In the genomic region with DNA sequence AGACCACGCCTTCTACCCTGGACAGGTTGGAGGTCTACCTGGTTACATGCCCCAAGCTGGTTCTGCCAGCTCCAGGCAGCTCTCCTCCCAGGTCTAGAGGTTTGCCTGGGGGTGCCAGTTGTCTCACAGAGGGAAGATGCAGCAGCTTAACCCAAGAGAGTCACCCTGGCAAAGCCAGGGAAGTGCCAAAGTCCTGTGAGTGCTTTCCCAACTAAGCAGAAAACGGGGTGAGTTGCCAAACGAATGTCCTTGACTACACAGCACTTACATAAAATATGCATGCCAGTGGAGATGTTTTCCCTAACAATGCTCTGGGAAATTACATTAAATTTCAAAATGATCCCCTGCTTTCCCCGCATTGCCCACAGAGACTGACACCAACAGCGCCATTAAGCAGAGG, we compare ENCODE assay signal across 27 mouse cellular contexts.
DNase-seq lines count a peak whose midpoint lies in the region; ATAC-seq and TF ChIP-seq lines count a peak whose summit lies in the region.
"Had no signal": no experiment of that assay in that cellular context is flagged by ENCODE, and none has a peak within 500 bp of the region (broad histone marks: within the 10 kb centered on the region; RNA-seq: fewer than 3 reads in every experiment).

No protein-coding gene starts in this region.

- H3K4me1 ChIP-seq in kidney, adult 2 months (ENCODE audit: control insufficient read depth, insufficient read depth, low read length): peaks cover 14% of the 10 kb centered on the region
- 0 out of 2 replicates have a peak, but pooled peaks cover 4% of the 10 kb centered on the region for H3K4me1 ChIP-seq in kidney, embryonic 16.5 days (ENCODE audit: insufficient read depth, low read length)
- peaks cover 3% of the 10 kb centered on the region; the same call in 1 of the 2 replicates for H3K4me1 ChIP-seq in intestine, embryonic 16.5 days (ENCODE audit: control insufficient read depth, insufficient read depth, low read length)
- H3K4me1 ChIP-seq: liver, embryonic 13.5 days had no signal

- no peak overlapping the region for H3K4me2 ChIP-seq in kidney, embryonic 16.5 days (replicated peaks; ENCODE audit: low read depth, low read length)
- H3K4me2 ChIP-seq in intestine, embryonic 16.5 days (ENCODE audit: low read depth, low read length): no peak overlapping the region
- H3K4me2 ChIP-seq: embryonic facial prominence, embryonic 15.5 days; forebrain, embryonic 12.5 days; hindbrain, embryonic 15.5 days; liver, embryonic 13.5 days; midbrain, embryonic 15.5 days; neural tube, embryonic 15.5 days had no signal

- no peak overlapping the region for H3K9ac ChIP-seq in kidney, embryonic 16.5 days (replicated peaks; ENCODE audit: low read length)
- no peak overlapping the region for H3K9ac ChIP-seq in intestine, embryonic 16.5 days (ENCODE audit: low read depth, low read length)
- H3K9ac ChIP-seq: embryonic facial prominence, embryonic 15.5 days; forebrain, embryonic 12.5 days; hindbrain, embryonic 15.5 days; liver, embryonic 13.5 days; midbrain, embryonic 15.5 days; neural tube, embryonic 15.5 days had no signal

- 65% methylated on average over 5 of the region's 5 CpGs for WGBS in kidney, adult 2 months
- WGBS in kidney, embryonic 16.5 days: 84% methylated on average over 5 of the region's 5 CpGs
- 87% methylated on average over 5 of the region's 5 CpGs for WGBS in intestine, embryonic 16.5 days

- DNase-seq in adrenal gland, postnatal 14 days: peak; percentile 22
- DNase-seq in adrenal gland, adult 18-20 months (ENCODE audit: low spot score in 2 of 2): no peak
- peak; percentile 84 for DNase-seq in kidney, adult 2 months
- peak; percentile 10 for DNase-seq in ES-CJ7 (ENCODE audit: low read depth, low spot score)
- DNase-seq in kidney, postnatal 14 days: peak; percentile 32
- DNase-seq: cerebellum, adult 11 months; cerebellum, adult 9-10 months; embryo, embryonic 11 days; gastrocnemius, postnatal 14 days; heart, postnatal 14 days; layer of hippocampus, postnatal 36 days; left cerebral cortex, postnatal 4 days; liver, embryonic 13.5 days; lung, adult 2 months; lung, postnatal 10 days; retina, postnatal 1 day; right cerebral cortex, postnatal 14 days had no signal

- no peak overlapping the region for H3K4me3 ChIP-seq in kidney, adult 2 months (ENCODE audit: insufficient read depth, low read depth, low read length)
- H3K4me3 ChIP-seq in kidney, embryonic 16.5 days (ENCODE audit: low read length): no peak overlapping the region
- H3K4me3 ChIP-seq in intestine, embryonic 16.5 days (ENCODE audit: low read length): no peak overlapping the region
- H3K4me3 ChIP-seq: embryonic facial prominence, embryonic 15.5 days; forebrain, embryonic 12.5 days; hindbrain, embryonic 10.5 days; hindbrain, embryonic 15.5 days; liver, embryonic 13.5 days; midbrain, embryonic 15.5 days; neural tube, embryonic 15.5 days had no signal

- no peaks in the 10 kb centered on the region for H3K36me3 ChIP-seq in kidney, adult 2 months (ENCODE audit: control insufficient read depth, insufficient read depth, low read length)
- no peaks in the 10 kb centered on the region for H3K36me3 ChIP-seq in kidney, embryonic 16.5 days (ENCODE audit: insufficient read depth, low read length)
- H3K36me3 ChIP-seq in intestine, embryonic 16.5 days (ENCODE audit: control insufficient read depth, insufficient read depth, low read length): no peaks in the 10 kb centered on the region
- H3K36me3 ChIP-seq: embryonic facial prominence, embryonic 15.5 days; forebrain, embryonic 12.5 days; hindbrain, embryonic 10.5 days; hindbrain, embryonic 15.5 days; liver, embryonic 13.5 days; midbrain, embryonic 15.5 days; neural tube, embryonic 15.5 days had no signal

- TF ChIP-seq POLR2A in kidney, adult 2 months (IDR thresholded peaks at IDR 0.05; ENCODE audit: low read depth, low read length): no peak

- no peak for ATAC-seq in kidney, embryonic 16.5 days (ENCODE audit: low FRiP score, low TSS enrichment)
- no peak for ATAC-seq in intestine, embryonic 16.5 days
- ATAC-seq: inflammation-experienced regulatory T-cells, adult 6 months; midbrain, embryonic 15.5 days had no signal

- H3K27me3 ChIP-seq in kidney, adult 2 months (replicated peaks; ENCODE audit: control insufficient read depth, insufficient read depth, low read length): no peaks in the 10 kb centered on the region
- H3K27me3 ChIP-seq in kidney, embryonic 16.5 days (ENCODE audit: insufficient read depth, low read length): no peaks in the 10 kb centered on the region
- no peaks in the 10 kb centered on the region for H3K27me3 ChIP-seq in intestine, embryonic 16.5 days (replicated peaks; ENCODE audit: control insufficient read depth, insufficient read depth, low read length)
- H3K27me3 ChIP-seq: hindbrain, embryonic 15.5 days; liver, embryonic 13.5 days; midbrain, embryonic 15.5 days; neural tube, embryonic 15.5 days had no signal

- no peak for TF ChIP-seq CTCF in kidney, adult 2 months (conservative IDR thresholded peaks at IDR 0.05; ENCODE audit: insufficient read depth, insufficient read length, low read depth, low read length)

- H3K27ac ChIP-seq in kidney, adult 2 months (ENCODE audit: insufficient read depth, low read depth, low read length): no peak overlapping the region
- H3K27ac ChIP-seq in kidney, embryonic 16.5 days (ENCODE audit: low read length): no peak overlapping the region
- H3K27ac ChIP-seq in intestine, embryonic 16.5 days (ENCODE audit: low read length): no peak overlapping the region
- H3K27ac ChIP-seq: embryonic facial prominence, embryonic 15.5 days; forebrain, embryonic 12.5 days; hindbrain, embryonic 10.5 days; hindbrain, embryonic 15.5 days; liver, embryonic 13.5 days; macrophage; midbrain, embryonic 15.5 days; neural tube, embryonic 15.5 days had no signal

- H3K9me3 ChIP-seq in kidney, embryonic 16.5 days (ENCODE audit: low read length): no peaks in the 10 kb centered on the region
- no peaks in the 10 kb centered on the region for H3K9me3 ChIP-seq in intestine, embryonic 16.5 days (ENCODE audit: control insufficient read depth, low read length)
- H3K9me3 ChIP-seq: embryonic facial prominence, embryonic 15.5 days; forebrain, embryonic 12.5 days; hindbrain, embryonic 10.5 days; hindbrain, embryonic 15.5 days; liver, embryonic 13.5 days; midbrain, embryonic 15.5 days; neural tube, embryonic 15.5 days had no signal

Comparison
In these comparisons a context has a peak if more than half of its experiments do, and no peak if none do; other contexts are left out.
1. DNase-seq: peak in adrenal gland, postnatal 14 days (single experiment), kidney, adult 2 months (single experiment), ES-CJ7 (single experiment) and kidney, postnatal 14 days (single experiment); none in adrenal gland, adult 18-20 months (0 of 2).